Mouse (Mus musculus): Measurements from ENCODE around the gene Adamtsl1. TPM values are rescaled to one million over a fixed set of nuclear protein-coding genes. Genes with fewer than 3 reads are reported as not detected.

The Adamtsl1 gene
- polyA plus RNA-seq, 1 experiment, result 6.3 TPM

GRCm38 (mm10) chr4:86060614-86061013, 546.6 kb downstream of the Adamtsl1 start:
- no peak for DNase-seq (ENCODE audit: low read depth)
- TF ChIP-seq CTCF (IDR thresholded peaks at IDR 0.05; ENCODE audit: borderline replicate concordance, extremely low read depth, insufficient read depth, insufficient read length) (no peak), POLR2A (IDR thresholded peaks at IDR 0.05; ENCODE audit: borderline replicate concordance, extremely low read depth, insufficient read depth, insufficient read length, poor library complexity, severe bottlenecking) (no peak)

- TF ChIP-seq POLR2A (IDR thresholded peaks at IDR 0.05; ENCODE audit: borderline replicate concordance, extremely low read depth, insufficient read depth, insufficient read length, poor library complexity, severe bottlenecking) (no peak), CTCF (IDR thresholded peaks at IDR 0.05; ENCODE audit: borderline replicate concordance, extremely low read depth, insufficient read depth, insufficient read length) (no peak)
- no peak for DNase-seq (ENCODE audit: low read depth)
These were observed 554.4 kb downstream of the Adamtsl1 start for GRCm38 (mm10) chr4:86068376-86068775.

GRCm38 (mm10) chr4:86068875-86069718, 555.1 kb downstream of the Adamtsl1 start:
- DNase-seq (ENCODE audit: low read depth), result peak; percentile 70
- no peak for TF ChIP-seq POLR2A (IDR thresholded peaks at IDR 0.05; ENCODE audit: borderline replicate concordance, extremely low read depth, insufficient read depth, insufficient read length, poor library complexity, severe bottlenecking)
- no peak for TF ChIP-seq CTCF (IDR thresholded peaks at IDR 0.05; ENCODE audit: borderline replicate concordance, extremely low read depth, insufficient read depth, insufficient read length)

GRCm38 (mm10) chr4:86074871-86075270, 560.9 kb downstream of the Adamtsl1 start:
- DNase-seq (ENCODE audit: low read depth), result no peak
- TF ChIP-seq POLR2A (IDR thresholded peaks at IDR 0.05; ENCODE audit: borderline replicate concordance, extremely low read depth, insufficient read depth, insufficient read length, poor library complexity, severe bottlenecking), result no peak
- TF ChIP-seq CTCF (IDR thresholded peaks at IDR 0.05; ENCODE audit: borderline replicate concordance, extremely low read depth, insufficient read depth, insufficient read length), result no peak

- no peak for TF ChIP-seq POLR2A (IDR thresholded peaks at IDR 0.05; ENCODE audit: borderline replicate concordance, extremely low read depth, insufficient read depth, insufficient read length, poor library complexity, severe bottlenecking)
- TF ChIP-seq CTCF (IDR thresholded peaks at IDR 0.05; ENCODE audit: borderline replicate concordance, extremely low read depth, insufficient read depth, insufficient read length), result no peak
- DNase-seq (ENCODE audit: low read depth), result no peak
These were observed 563.4 kb downstream of the Adamtsl1 start for GRCm38 (mm10) chr4:86077355-86077754.

- peak; percentile 43 for DNase-seq (ENCODE audit: low read depth)
- TF ChIP-seq CTCF (IDR thresholded peaks at IDR 0.05; ENCODE audit: borderline replicate concordance, extremely low read depth, insufficient read depth, insufficient read length) (no peak), POLR2A (IDR thresholded peaks at IDR 0.05; ENCODE audit: borderline replicate concordance, extremely low read depth, insufficient read depth, insufficient read length, poor library complexity, severe bottlenecking) (no peak)
These were observed 563.9 kb downstream of the Adamtsl1 start for GRCm38 (mm10) chr4:86077854-86078253.

GRCm38 (mm10) chr4:86087508-86087907, 573.5 kb downstream of the Adamtsl1 start:
- TF ChIP-seq POLR2A (IDR thresholded peaks at IDR 0.05; ENCODE audit: borderline replicate concordance, extremely low read depth, insufficient read depth, insufficient read length, poor library complexity, severe bottlenecking), result no peak
- TF ChIP-seq CTCF (IDR thresholded peaks at IDR 0.05; ENCODE audit: borderline replicate concordance, extremely low read depth, insufficient read depth, insufficient read length), result no peak

GRCm38 (mm10) chr4:86103207-86103606, 589.2 kb downstream of the Adamtsl1 start:
- DNase-seq (ENCODE audit: low read depth), result no peak
- TF ChIP-seq POLR2A (IDR thresholded peaks at IDR 0.05; ENCODE audit: borderline replicate concordance, extremely low read depth, insufficient read depth, insufficient read length, poor library complexity, severe bottlenecking), result no peak
- no peak for TF ChIP-seq CTCF (IDR thresholded peaks at IDR 0.05; ENCODE audit: borderline replicate concordance, extremely low read depth, insufficient read depth, insufficient read length)

More at GRCm38 (mm10) chr4:86087508-86087907, 573.5 kb downstream of the Adamtsl1 start:
- DNase-seq (ENCODE audit: low read depth), result no peak

GRCm38 (mm10) chr4:86108325-86108724, 594.4 kb downstream of the Adamtsl1 start:
- no peak for DNase-seq (ENCODE audit: low read depth)
- TF ChIP-seq POLR2A (IDR thresholded peaks at IDR 0.05; ENCODE audit: borderline replicate concordance, extremely low read depth, insufficient read depth, insufficient read length, poor library complexity, severe bottlenecking) (no peak), CTCF (IDR thresholded peaks at IDR 0.05; ENCODE audit: borderline replicate concordance, extremely low read depth, insufficient read depth, insufficient read length) (no peak)

GRCm38 (mm10) chr4:86119067-86119466, 605.1 kb downstream of the Adamtsl1 start:
- DNase-seq (ENCODE audit: low read depth), result no peak
- TF ChIP-seq CTCF (IDR thresholded peaks at IDR 0.05; ENCODE audit: borderline replicate concordance, extremely low read depth, insufficient read depth, insufficient read length), result no peak
- no peak for TF ChIP-seq POLR2A (IDR thresholded peaks at IDR 0.05; ENCODE audit: borderline replicate concordance, extremely low read depth, insufficient read depth, insufficient read length, poor library complexity, severe bottlenecking)

GRCm38 (mm10) chr4:86122431-86122830, 608.5 kb downstream of the Adamtsl1 start:
- DNase-seq (ENCODE audit: low read depth), result peak; percentile 13
- TF ChIP-seq POLR2A (IDR thresholded peaks at IDR 0.05; ENCODE audit: borderline replicate concordance, extremely low read depth, insufficient read depth, insufficient read length, poor library complexity, severe bottlenecking), result no peak
- TF ChIP-seq CTCF (IDR thresholded peaks at IDR 0.05; ENCODE audit: borderline replicate concordance, extremely low read depth, insufficient read depth, insufficient read length), result no peak

GRCm38 (mm10) chr4:86124374-86124773, 610.4 kb downstream of the Adamtsl1 start:
- DNase-seq (ENCODE audit: low read depth), result peak; percentile 92
- TF ChIP-seq CTCF (IDR thresholded peaks at IDR 0.05; ENCODE audit: borderline replicate concordance, extremely low read depth, insufficient read depth, insufficient read length), result no peak
- no peak for TF ChIP-seq POLR2A (IDR thresholded peaks at IDR 0.05; ENCODE audit: borderline replicate concordance, extremely low read depth, insufficient read depth, insufficient read length, poor library complexity, severe bottlenecking)

Data from brain, embryonic 14.5 days (tissue).